Comparison of ENCODE assay signal across 10 mouse cellular contexts in genomic region chr7:107555906-107556305, GRCm38 (mm10). TPM values are rescaled to one million over a fixed set of nuclear protein-coding genes. Genes with fewer than 3 reads are reported as not detected.
DNase-seq lines count a peak whose midpoint lies in the region; ATAC-seq and TF ChIP-seq lines count a peak whose summit lies in the region.
"Had no signal": no experiment of that assay in that cellular context is flagged by ENCODE, and none has a peak within 500 bp of the region (broad histone marks: within the 10 kb centered on the region; RNA-seq: fewer than 3 reads in every experiment).

No protein-coding gene starts in this region.

- peak; percentile 6 to 41 for DNase-seq in spleen, postnatal 10 days (ENCODE audit: low spot score in 2 of 2)
- no peak for DNase-seq in spleen, adult 12 weeks (ENCODE audit: low spot score)
- DNase-seq in c-Kit-positive CD71-positive TER-119-positive erythroid progenitor cells, embryonic 14.5 days (ENCODE audit: low spot score), result peak; percentile 11
- DNase-seq in thymus, postnatal 25 days, result peak; percentile 13
- DNase-seq in lung, adult 18-20 months, result no peak
- DNase-seq in adrenal gland, adult 18-20 months (ENCODE audit: low spot score in 2 of 2), result no peak
- DNase-seq: spleen, adult 18-20 months had no signal

- H3K4me1 ChIP-seq in intestine, postnatal 0 days (replicated peaks; ENCODE audit: control insufficient read depth, insufficient read depth, low read length), result no peaks in the 10 kb centered on the region
- H3K4me1 ChIP-seq in intestine, embryonic 16.5 days (ENCODE audit: control insufficient read depth, insufficient read depth, low read length), result no peaks in the 10 kb centered on the region

- H3K36me3 ChIP-seq in intestine, postnatal 0 days (ENCODE audit: control insufficient read depth, insufficient read depth), result no peaks in the 10 kb centered on the region
- H3K36me3 ChIP-seq in intestine, embryonic 16.5 days (ENCODE audit: control insufficient read depth, insufficient read depth, low read length), result no peaks in the 10 kb centered on the region

- 84% methylated on average over 3 of the region's 3 CpGs for WGBS in intestine, postnatal 0 days
- WGBS in intestine, embryonic 16.5 days, result 88% methylated on average over 3 of the region's 3 CpGs

- H3K9ac ChIP-seq in intestine, postnatal 0 days (ENCODE audit: low read depth, low read length), result no peak overlapping the region
- H3K9ac ChIP-seq in intestine, embryonic 16.5 days (ENCODE audit: low read depth, low read length), result no peak overlapping the region
- H3K9ac ChIP-seq: hindbrain, embryonic 14.5 days had no signal

- no peak overlapping the region for H3K4me3 ChIP-seq in intestine, postnatal 0 days (ENCODE audit: low read depth, low read length)
- no peak overlapping the region for H3K4me3 ChIP-seq in intestine, embryonic 16.5 days (ENCODE audit: low read length)

- no peaks in the 10 kb centered on the region for H3K27me3 ChIP-seq in intestine, postnatal 0 days (replicated peaks; ENCODE audit: control insufficient read depth, insufficient read depth, low read length)
- no peaks in the 10 kb centered on the region for H3K27me3 ChIP-seq in intestine, embryonic 16.5 days (replicated peaks; ENCODE audit: control insufficient read depth, insufficient read depth, low read length)

- H3K4me2 ChIP-seq in intestine, postnatal 0 days (replicated peaks; ENCODE audit: low read depth), result no peak overlapping the region
- no peak overlapping the region for H3K4me2 ChIP-seq in intestine, embryonic 16.5 days (ENCODE audit: low read depth, low read length)
- H3K4me2 ChIP-seq: hindbrain, embryonic 14.5 days had no signal

- peak; percentile 59 for TF ChIP-seq CTCF in intestine, postnatal 0 days (IDR thresholded peaks at IDR 0.05; ENCODE audit: low read depth)

- no peak overlapping the region for H3K27ac ChIP-seq in intestine, postnatal 0 days (ENCODE audit: low read depth, low read length)
- H3K27ac ChIP-seq in intestine, embryonic 16.5 days (ENCODE audit: low read length), result no peak overlapping the region
- H3K27ac ChIP-seq: hindbrain, embryonic 14.5 days had no signal

- ATAC-seq in intestine, postnatal 0 days, result no peak
- no peak for ATAC-seq in intestine, embryonic 16.5 days

- H3K9me3 ChIP-seq in intestine, postnatal 0 days (ENCODE audit: control insufficient read depth), result no peaks in the 10 kb centered on the region
- no peaks in the 10 kb centered on the region for H3K9me3 ChIP-seq in intestine, embryonic 16.5 days (ENCODE audit: control insufficient read depth, low read length)

RNA-seq across cellular contexts. Expression of gene Olfml1, which starts 11.3 kb away (rescaled TPM):
- 7.3 and 7.4 TPM in 2 replicates for polyA plus RNA-seq in intestine, postnatal 0 days (2015; fragmentation: Nextera tagmentation; extraction: Ambion mirVana)
- polyA plus RNA-seq in intestine, embryonic 16.5 days (2015; fragmentation: Nextera tagmentation; extraction: Ambion mirVana), result 9.6 and 11.1 TPM in 2 replicates
- total RNA-seq in adrenal gland, adult 18-20 months (2021), result 10 to 100 TPM in 1 of 2 experiments, 1 to 10 TPM in 1; 6.9 to 10.5 TPM

RNA-seq across cellular contexts. Expression of gene Ppfibp2, which starts 39.1 kb away (rescaled TPM):
- 9.8 and 10.7 TPM in 2 replicates for polyA plus RNA-seq in intestine, postnatal 0 days (2015; fragmentation: Nextera tagmentation; extraction: Ambion mirVana)
- polyA plus RNA-seq in intestine, embryonic 16.5 days (2015; fragmentation: Nextera tagmentation; extraction: Ambion mirVana), result 13.7 and 14.7 TPM in 2 replicates
- 1 to 10 TPM; 4.0 TPM for total RNA-seq in adrenal gland, adult 18-20 months (2021)

Comparison
In these comparisons a context has a peak if more than half of its experiments do, and no peak if none do; other contexts are left out.
1. DNase-seq: peak in spleen, postnatal 10 days (2 of 2), c-Kit-positive CD71-positive TER-119-positive erythroid progenitor cells, embryonic 14.5 days (single experiment) and thymus, postnatal 25 days (single experiment); none in spleen, adult 12 weeks (single experiment), lung, adult 18-20 months (0 of 2) and adrenal gland, adult 18-20 months (0 of 2).